Comparison of ENCODE assay signal across 15 mouse cellular contexts in the genomic region with DNA sequence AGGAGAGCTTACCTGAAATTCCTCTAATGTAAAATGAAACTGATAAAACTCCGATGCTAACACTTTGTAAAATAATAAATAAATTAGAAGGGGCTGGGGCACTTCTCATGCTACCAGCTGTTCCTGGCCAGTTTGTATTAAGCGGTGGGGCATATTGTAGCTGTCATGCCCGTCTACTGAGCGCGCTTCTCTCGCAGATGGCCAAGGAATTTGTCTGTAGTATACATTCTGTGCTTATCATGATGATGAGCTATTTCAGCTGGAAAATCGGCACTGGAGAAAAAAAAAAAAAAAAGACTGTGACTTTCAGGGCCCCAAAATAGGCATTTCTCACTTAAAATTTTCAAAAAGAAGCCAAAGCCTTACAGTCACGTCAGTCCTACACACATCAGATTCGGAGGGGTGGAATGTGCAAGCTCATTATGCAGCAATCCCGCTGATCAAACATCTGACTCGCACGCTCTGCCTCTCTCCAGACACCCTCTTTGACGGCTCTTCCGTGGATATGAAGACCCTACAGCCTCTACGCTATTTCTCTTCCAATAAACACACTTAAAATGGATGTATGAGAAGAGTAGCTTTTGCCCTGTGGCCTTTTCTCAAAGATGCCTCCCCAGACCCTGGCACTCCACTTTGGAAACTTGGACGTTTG.
DNase-seq lines count a peak whose midpoint lies in the region; ATAC-seq and TF ChIP-seq lines count a peak whose summit lies in the region.
"Had no signal": no experiment of that assay in that cellular context is flagged by ENCODE, and none has a peak within 500 bp of the region (broad histone marks: within the 10 kb centered on the region; RNA-seq: fewer than 3 reads in every experiment).

No protein-coding gene starts in this region.

- H3K27ac ChIP-seq in lung, embryonic 14.5 days (ENCODE audit: low read depth): no peak overlapping the region
- H3K27ac ChIP-seq in forebrain, embryonic 13.5 days: no peak overlapping the region
- H3K27ac ChIP-seq in hindbrain, embryonic 16.5 days (ENCODE audit: low read depth, low read length): no peak overlapping the region
- no peak overlapping the region for H3K27ac ChIP-seq in midbrain, postnatal 0 days (ENCODE audit: low read depth, low read length)
- H3K27ac ChIP-seq in cerebellum, adult 2 months (ENCODE audit: insufficient read depth, low read length): no peak overlapping the region
- H3K27ac ChIP-seq: heart, embryonic 15.5 days; intestine, embryonic 15.5 days; limb, embryonic 13.5 days; neural tube, embryonic 12.5 days had no signal

- ATAC-seq in lung, embryonic 14.5 days (ENCODE audit: insufficient read depth): peak; percentile 54; the same call in 1 of the 2 replicates
- peak; percentile 81 for ATAC-seq in forebrain, embryonic 13.5 days
- ATAC-seq in hindbrain, embryonic 16.5 days: peak; percentile 80; the same call in 1 of the 2 replicates
- no peak for ATAC-seq in midbrain, postnatal 0 days (ENCODE audit: low FRiP score)
- no peak for ATAC-seq in CD4-positive, CD25-positive, alpha-beta regulatory T cell, adult 4 months
- ATAC-seq: intestine, embryonic 15.5 days had no signal

- peak; percentile 36 for DNase-seq in lung, embryonic 14.5 days
- no peak for DNase-seq in lung, postnatal 36 days
- peak; percentile 40 for DNase-seq in midbrain, postnatal 0 days (ENCODE audit: low spot score)
- no peak for DNase-seq in adrenal gland, postnatal 10 days
- DNase-seq in cerebellum, adult 2 months: no peak
- DNase-seq: adrenal gland, postnatal 36 days; cerebellum, adult 8-10 months; lung, adult 2 months had no signal

- no peaks in the 10 kb centered on the region for H3K27me3 ChIP-seq in lung, embryonic 14.5 days (ENCODE audit: insufficient read depth, low read length)
- no peaks in the 10 kb centered on the region for H3K27me3 ChIP-seq in forebrain, embryonic 13.5 days
- H3K27me3 ChIP-seq in hindbrain, embryonic 16.5 days (replicated peaks; ENCODE audit: control insufficient read depth, insufficient read depth, low read length): no peaks in the 10 kb centered on the region
- H3K27me3 ChIP-seq in midbrain, postnatal 0 days (ENCODE audit: insufficient read depth, low read length): no peaks in the 10 kb centered on the region
- no peaks in the 10 kb centered on the region for H3K27me3 ChIP-seq in cerebellum, adult 2 months (ENCODE audit: control insufficient read depth, insufficient read depth, low read length)
- H3K27me3 ChIP-seq: heart, embryonic 15.5 days; intestine, embryonic 15.5 days; limb, embryonic 13.5 days; neural tube, embryonic 12.5 days had no signal

- TF ChIP-seq CTCF in lung, embryonic 14.5 days (IDR thresholded peaks at IDR 0.05; ENCODE audit: low read depth): no peak
- TF ChIP-seq CTCF in midbrain, postnatal 0 days (IDR thresholded peaks at IDR 0.05): no peak
- TF ChIP-seq CTCF in cerebellum, adult 2 months (IDR thresholded peaks at IDR 0.05; ENCODE audit: borderline replicate concordance, insufficient read depth, low read depth, low read length): no peak

- H3K9ac ChIP-seq in lung, embryonic 14.5 days: no peak overlapping the region
- no peak overlapping the region for H3K9ac ChIP-seq in forebrain, embryonic 13.5 days
- H3K9ac ChIP-seq in hindbrain, embryonic 16.5 days (ENCODE audit: low read depth, low read length): no peak overlapping the region
- H3K9ac ChIP-seq in midbrain, postnatal 0 days (replicated peaks; ENCODE audit: low read length, poor library complexity, severe bottlenecking): no peak overlapping the region
- H3K9ac ChIP-seq: heart, embryonic 15.5 days; intestine, embryonic 15.5 days; limb, embryonic 13.5 days; neural tube, embryonic 12.5 days had no signal

- H3K4me1 ChIP-seq in lung, embryonic 14.5 days (ENCODE audit: insufficient read depth): no peaks in the 10 kb centered on the region
- no peaks in the 10 kb centered on the region for H3K4me1 ChIP-seq in forebrain, embryonic 13.5 days
- H3K4me1 ChIP-seq in hindbrain, embryonic 16.5 days (ENCODE audit: control insufficient read depth, insufficient read depth, low read depth, low read length): no peaks in the 10 kb centered on the region
- H3K4me1 ChIP-seq in midbrain, postnatal 0 days (ENCODE audit: insufficient read depth, low read length): no peaks in the 10 kb centered on the region
- no peaks in the 10 kb centered on the region for H3K4me1 ChIP-seq in cerebellum, adult 2 months (ENCODE audit: control insufficient read depth, insufficient read depth, low read length)
- H3K4me1 ChIP-seq: heart, embryonic 15.5 days; intestine, embryonic 15.5 days; limb, embryonic 13.5 days; neural tube, embryonic 12.5 days had no signal

- peak overlapping the region; percentile 32 for H3K4me2 ChIP-seq in lung, embryonic 14.5 days
- peak overlapping the region; percentile 24 for H3K4me2 ChIP-seq in forebrain, embryonic 13.5 days
- peak overlapping the region; percentile 29; the same call in 1 of the 2 replicates for H3K4me2 ChIP-seq in hindbrain, embryonic 16.5 days (ENCODE audit: low read length)
- peak overlapping the region; percentile 29; the same call in 1 of the 2 replicates for H3K4me2 ChIP-seq in midbrain, postnatal 0 days (ENCODE audit: low read depth, low read length, poor library complexity, severe bottlenecking)
- H3K4me2 ChIP-seq: heart, embryonic 15.5 days; intestine, embryonic 15.5 days; limb, embryonic 13.5 days; neural tube, embryonic 12.5 days had no signal

- H3K36me3 ChIP-seq in lung, embryonic 14.5 days (ENCODE audit: insufficient read depth): no peaks in the 10 kb centered on the region
- no peaks in the 10 kb centered on the region for H3K36me3 ChIP-seq in forebrain, embryonic 13.5 days (ENCODE audit: poor library complexity, severe bottlenecking)
- no peaks in the 10 kb centered on the region for H3K36me3 ChIP-seq in hindbrain, embryonic 16.5 days (ENCODE audit: control insufficient read depth, insufficient read depth, low read length)
- H3K36me3 ChIP-seq in midbrain, postnatal 0 days (ENCODE audit: insufficient read depth, low read length): no peaks in the 10 kb centered on the region
- H3K36me3 ChIP-seq: heart, embryonic 15.5 days; intestine, embryonic 15.5 days; limb, embryonic 13.5 days; neural tube, embryonic 12.5 days had no signal

- no peak overlapping the region for H3K4me3 ChIP-seq in lung, embryonic 14.5 days (ENCODE audit: low read depth, low read length)
- no peak overlapping the region for H3K4me3 ChIP-seq in forebrain, embryonic 13.5 days
- no peak overlapping the region for H3K4me3 ChIP-seq in hindbrain, embryonic 16.5 days (ENCODE audit: low read length)
- H3K4me3 ChIP-seq in midbrain, postnatal 0 days (ENCODE audit: low read depth, low read length): no peak overlapping the region
- H3K4me3 ChIP-seq in cerebellum, adult 2 months (replicated peaks; ENCODE audit: insufficient read depth, low read depth, low read length): no peak overlapping the region
- H3K4me3 ChIP-seq: heart, embryonic 15.5 days; intestine, embryonic 15.5 days; limb, embryonic 13.5 days; neural tube, embryonic 12.5 days had no signal

- no peak for TF ChIP-seq POLR2A in cerebellum, adult 2 months (IDR thresholded peaks at IDR 0.05; ENCODE audit: borderline replicate concordance, insufficient read depth, low read length)

- WGBS in lung, embryonic 14.5 days: 25% methylated on average over 16 of the region's 16 CpGs
- 36% methylated on average over 16 of the region's 16 CpGs for WGBS in forebrain, embryonic 13.5 days
- WGBS in hindbrain, embryonic 16.5 days: 32% methylated on average over 16 of the region's 16 CpGs
- 24% methylated on average over 16 of the region's 16 CpGs for WGBS in midbrain, postnatal 0 days
- 23% methylated on average over 16 of the region's 16 CpGs for WGBS in cerebellum, adult 2 months

- no peaks in the 10 kb centered on the region for H3K9me3 ChIP-seq in lung, embryonic 14.5 days (ENCODE audit: low read depth, low read length)
- H3K9me3 ChIP-seq in forebrain, embryonic 13.5 days (replicated peaks): no peaks in the 10 kb centered on the region
- H3K9me3 ChIP-seq in hindbrain, embryonic 16.5 days (ENCODE audit: control insufficient read depth, low read length): no peaks in the 10 kb centered on the region
- H3K9me3 ChIP-seq in midbrain, postnatal 0 days (ENCODE audit: low read length): no peaks in the 10 kb centered on the region
- H3K9me3 ChIP-seq: heart, embryonic 15.5 days; intestine, embryonic 15.5 days; limb, embryonic 13.5 days; neural tube, embryonic 12.5 days had no signal

Comparison
In these comparisons a context has a peak if more than half of its experiments do, and no peak if none do; other contexts are left out.
1. DNase-seq: peak in lung, embryonic 14.5 days (single experiment) and midbrain, postnatal 0 days (single experiment); none in lung, postnatal 36 days (single experiment), adrenal gland, postnatal 10 days (single experiment) and cerebellum, adult 2 months (0 of 2).
2. ATAC-seq: peak in lung, embryonic 14.5 days (single experiment), forebrain, embryonic 13.5 days (single experiment) and hindbrain, embryonic 16.5 days (single experiment); none in midbrain, postnatal 0 days (single experiment) and CD4-positive, CD25-positive, alpha-beta regulatory T cell, adult 4 months (single experiment).
3. Peak in every context shown above with its lines, with median percentiles within 50 percentile points of each other: H3K4me2 ChIP-seq.